Mouse (Mus musculus): Measurements from ENCODE around the gene Tmem94.

GRCm38 (mm10) chr11:115832523-115832922 is 67.3 kb downstream of the Tmem94 start:
- TF ChIP-seq CTCF (IDR thresholded peaks at IDR 0.05; ENCODE audit: control insufficient read depth, insufficient read depth, insufficient replicate concordance, low read depth, low read length) (no peak), POLR2A (IDR thresholded peaks at IDR 0.05; ENCODE audit: control insufficient read depth, low read depth, low read length) (no peak)
